Mouse (Mus musculus) midbrain, embryonic 15.5 days (tissue): ENCODE data around the gene Tctex1d4. TPM values are rescaled to one million over a fixed set of nuclear protein-coding genes. Genes with fewer than 3 reads are reported as not detected.

ENCODE experiments used
- ATAC-seq: fragments of 200-750 bp; cut with Nextera tagmentation; replicated peaks from 2 replicates; pipeline ENCODE4 v1.8.0; 2017; ENCODE audit warnings: moderate TSS enrichment
- H3K27ac ChIP-seq: fragments of 300-500 bp; sonication (generic); 2 replicates; pipeline ENCODE4 v1.5.1; 2015; ENCODE audit warnings: mild to moderate bottlenecking, inconsistent platforms
- H3K27me3 ChIP-seq: fragments of 300-500 bp; sonication (generic); replicated peaks from 2 replicates; pipeline ENCODE4 v1.6.1; 2015; ENCODE audit warnings: inconsistent platforms
- H3K36me3 ChIP-seq: fragments of 300-500 bp; sonication (generic); replicated peaks from 2 replicates; pipeline ENCODE4 v1.6.1; 2015; ENCODE audit warnings: inconsistent platforms
- H3K4me1 ChIP-seq: fragments of 300-500 bp; sonication (generic); 2 replicates; pipeline ENCODE4 v1.6.1; 2015; ENCODE audit warnings: inconsistent platforms
- H3K4me2 ChIP-seq: fragments of 300-500 bp; sonication (generic); 2 replicates; pipeline ENCODE4 v1.6.1; 2015; ENCODE audit warnings: inconsistent platforms, mild to moderate bottlenecking, moderate library complexity
- H3K4me3 ChIP-seq: fragments of 300-500 bp; sonication (generic); 2 replicates; pipeline ENCODE4 v1.5.1; 2015; ENCODE audit warnings: mild to moderate bottlenecking, inconsistent platforms
- H3K9ac ChIP-seq: fragments of 300-500 bp; sonication (generic); 2 replicates; pipeline ENCODE4 v1.6.1; 2015; ENCODE audit warnings: mild to moderate bottlenecking, inconsistent platforms
- H3K9me3 ChIP-seq: fragments of 300-500 bp; sonication (generic); 2 replicates; pipeline ENCODE4 v1.6.1; 2016; ENCODE audit warnings: inconsistent platforms
- WGBS: fragments of 180-500 bp; shearing (Covaris S2); methylation state at CpG from one replicate; pipeline ENCODE4 v1.1.7; 2015; ENCODE audit warnings: mixed read lengths; 5-methylcytosine and 5-hydroxymethylcytosine counted together
- polyA plus RNA-seq: library from polyadenylated mRNA; unstranded; fragments of >200 nt; fragmentation: Nextera tagmentation; extraction: Ambion mirVana; gene quantifications from 2 replicates; pipeline ENCODE4 v1.2.1, GENCODE M21; 2015

Tctex1d4 gene
- polyA plus RNA-seq, 1 experiment from 2014 or later, result not detected

DNA sequence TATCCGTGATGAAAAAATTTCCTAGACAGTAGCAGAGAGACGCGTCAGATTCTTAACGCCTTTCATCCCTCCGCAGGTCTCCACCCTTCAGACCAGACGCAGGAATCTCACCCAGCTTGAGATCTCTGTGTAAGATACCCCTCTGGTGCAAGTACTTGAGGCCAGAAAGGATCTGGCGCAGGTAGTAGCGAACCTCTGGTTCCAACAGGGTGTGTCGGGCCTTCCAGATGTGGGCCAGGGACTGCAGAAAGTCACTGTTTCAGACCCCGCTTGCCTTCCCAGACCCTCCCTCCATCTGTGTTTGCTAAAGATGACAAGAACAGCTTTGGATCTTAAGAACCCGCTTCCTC lies 6.2 kb downstream of the Tctex1d4 start:
- Histone ChIP-seq H3K4me1 (peaks cover 27% of the 10 kb centered on the region), H3K27me3 (no peaks in the 10 kb centered on the region), H3K36me3 (peaks cover 7% of the 10 kb centered on the region; the same call in 1 of the 2 replicates), H3K27ac (peak overlapping the region; percentile 81), H3K4me2 (peak overlapping the region; percentile 77), H3K4me3 (peak overlapping the region; percentile 77), H3K9ac (peak overlapping the region; percentile 78), H3K9me3 (no peaks in the 10 kb centered on the region)
- WGBS, result 3% methylated on average over 11 of the region's 11 CpGs
- no peak for ATAC-seq

DNA sequence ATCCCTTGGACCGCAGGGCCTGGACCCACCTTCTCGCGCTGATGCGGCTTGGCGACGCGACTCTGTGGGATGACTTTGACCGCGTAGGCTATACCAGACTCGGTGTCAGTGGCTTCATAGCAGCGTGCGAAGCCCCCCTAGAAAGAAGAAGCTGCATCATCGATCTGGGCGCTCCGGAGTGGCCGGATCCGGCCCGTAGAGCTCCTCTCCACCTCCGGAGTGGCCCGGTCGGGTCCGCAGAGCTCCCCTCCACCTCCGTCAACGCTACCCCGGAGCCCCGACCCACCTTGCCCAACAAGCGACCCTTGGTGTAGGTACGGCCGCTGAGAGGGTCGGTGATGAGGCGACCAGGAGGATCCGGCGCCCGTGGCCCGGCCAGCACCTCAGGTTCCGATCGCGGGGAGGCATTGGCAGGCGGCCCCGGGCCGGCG lies 6.8 kb downstream of the Tctex1d4 start:
- Histone ChIP-seq H3K9me3 (no peaks in the 10 kb centered on the region), H3K4me1 (peaks cover 27% of the 10 kb centered on the region), H3K27ac (peak overlapping the region; percentile 81), H3K4me3 (peak overlapping the region; percentile 77), H3K36me3 (peaks cover 6% of the 10 kb centered on the region; the same call in 1 of the 2 replicates), H3K27me3 (no peaks in the 10 kb centered on the region), H3K9ac (peak overlapping the region; percentile 78), H3K4me2 (peak overlapping the region; percentile 77)
- ATAC-seq, result peak; percentile 67
- under 1% methylated on average over 42 of the region's 42 CpGs for WGBS

DNA sequence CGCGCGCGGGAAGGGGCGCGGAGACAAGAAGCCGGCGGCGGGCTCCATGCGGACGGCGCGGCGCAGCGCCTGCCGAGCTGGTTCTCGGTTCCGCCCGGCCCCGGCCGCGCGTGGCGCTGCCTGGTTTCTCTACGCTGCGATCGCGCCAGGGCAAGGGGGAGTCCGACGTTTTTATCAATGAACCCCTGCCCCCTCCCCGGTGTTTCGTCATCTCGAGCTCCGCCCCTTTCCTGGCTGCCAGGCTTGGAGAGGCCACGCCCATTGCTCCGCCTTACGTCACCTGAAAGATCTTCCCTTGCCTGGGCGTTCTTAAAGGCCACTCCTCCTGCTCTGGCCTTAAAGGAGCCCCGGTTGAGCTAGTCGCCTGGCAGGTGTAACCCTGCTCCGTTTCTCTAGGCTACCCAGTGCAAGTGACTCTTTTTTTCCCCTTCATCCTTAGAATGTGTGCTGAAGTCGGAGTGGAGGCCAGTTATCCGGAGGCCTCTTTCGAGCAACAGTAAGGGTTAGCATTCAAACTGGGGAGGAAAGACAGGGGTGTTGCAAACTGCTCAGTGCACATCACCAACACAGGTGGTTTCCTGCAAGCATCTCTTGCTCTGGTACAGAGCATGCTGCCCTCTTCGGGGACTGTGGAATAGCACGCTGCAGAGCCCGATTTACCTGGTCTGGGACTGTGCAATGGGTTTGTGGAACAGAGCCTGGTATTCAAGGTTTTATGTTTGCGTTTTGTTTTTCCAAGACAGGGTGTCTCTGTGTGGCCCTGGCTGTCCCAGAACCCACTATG lies 7.4 kb downstream of the Tctex1d4 start, which contains the start of gene Plk3:
Gene Plk3 (minus strand): TSS at position 147 of the 784 bp plus-strand sequence.
- no peaks in the 10 kb centered on the region for H3K9me3 ChIP-seq
- H3K36me3 ChIP-seq, result no peaks in the 10 kb centered on the region
- H3K4me1 ChIP-seq, result peaks cover 27% of the 10 kb centered on the region
- peak within 1 kb of the TSS; percentile 77 for H3K4me2 ChIP-seq
- H3K4me3 ChIP-seq, result peak within 1 kb of the TSS; percentile 77
- peak within 1 kb of the TSS; percentile 78 for H3K9ac ChIP-seq
- H3K27ac ChIP-seq, result peak within 1 kb of the TSS; percentile 81
- peak; percentile 93 for ATAC-seq
- no peaks in the 10 kb centered on the region for H3K27me3 ChIP-seq
- 2% methylated on average over 46 of the region's 48 CpGs for WGBS

DNA sequence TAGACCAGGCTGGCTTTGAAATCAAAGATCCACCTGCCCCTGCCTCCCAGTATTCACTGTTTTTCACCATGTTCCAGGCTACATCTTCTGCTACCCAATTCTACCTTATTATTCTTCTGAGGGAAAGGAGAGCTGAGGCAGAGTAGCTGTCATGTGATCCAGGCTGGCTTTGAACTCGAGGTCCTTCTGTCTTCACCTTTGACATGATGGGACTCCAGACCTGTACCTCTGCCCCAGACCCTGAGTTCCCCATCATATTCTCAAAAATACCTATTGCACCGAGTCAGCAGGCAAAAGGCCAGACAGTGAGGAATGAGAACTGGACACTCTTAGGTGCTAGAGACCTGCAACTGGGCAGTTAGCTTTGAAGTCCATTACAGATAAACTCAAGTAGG lies 8.0 kb downstream of the Tctex1d4 start:
- H3K36me3 ChIP-seq, result no peaks in the 10 kb centered on the region
- peak overlapping the region; percentile 77; the same call in 1 of the 2 replicates for H3K4me3 ChIP-seq
- peak overlapping the region; percentile 68; the same call in 1 of the 2 replicates for H3K27ac ChIP-seq
- peak overlapping the region; percentile 77; the same call in 1 of the 2 replicates for H3K4me2 ChIP-seq
- H3K9me3 ChIP-seq, result no peaks in the 10 kb centered on the region
- WGBS, result 24% methylated on average over 2 of the region's 2 CpGs
- ATAC-seq, result no peak
- peak overlapping the region; percentile 39; the same call in 1 of the 2 replicates for H3K9ac ChIP-seq
- no peaks in the 10 kb centered on the region for H3K27me3 ChIP-seq
- peaks cover 27% of the 10 kb centered on the region for H3K4me1 ChIP-seq

DNA sequence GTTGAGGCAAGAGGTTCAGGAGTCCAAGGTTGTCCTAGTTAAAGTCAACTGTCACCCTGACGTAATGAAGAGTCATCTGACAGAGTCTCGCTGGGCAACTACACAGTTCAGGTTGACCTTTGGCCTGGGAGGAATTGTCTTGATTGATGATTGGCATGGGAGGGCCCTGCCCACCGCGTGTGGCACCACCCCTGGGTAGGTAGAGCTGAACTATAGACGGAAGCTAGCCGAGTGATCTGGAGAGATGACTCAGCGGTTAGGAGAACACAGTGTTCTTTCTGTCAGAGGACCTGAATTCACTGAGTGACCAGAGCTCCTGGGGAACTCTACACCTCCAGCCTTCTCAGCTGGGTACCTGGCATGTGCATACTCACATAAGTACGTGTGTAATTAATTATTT lies 9.4 kb downstream of the Tctex1d4 start:
- no peak overlapping the region for H3K4me3 ChIP-seq
- no peak overlapping the region for H3K9ac ChIP-seq
- no peaks in the 10 kb centered on the region for H3K27me3 ChIP-seq
- no peak overlapping the region for H3K27ac ChIP-seq
- H3K9me3 ChIP-seq, result no peaks in the 10 kb centered on the region
- 21% methylated on average over 8 of the region's 8 CpGs for WGBS
- H3K4me2 ChIP-seq, result no peak overlapping the region
- H3K4me1 ChIP-seq, result peaks cover 27% of the 10 kb centered on the region
- ATAC-seq, result no peak
- H3K36me3 ChIP-seq, result no peaks in the 10 kb centered on the region

DNA sequence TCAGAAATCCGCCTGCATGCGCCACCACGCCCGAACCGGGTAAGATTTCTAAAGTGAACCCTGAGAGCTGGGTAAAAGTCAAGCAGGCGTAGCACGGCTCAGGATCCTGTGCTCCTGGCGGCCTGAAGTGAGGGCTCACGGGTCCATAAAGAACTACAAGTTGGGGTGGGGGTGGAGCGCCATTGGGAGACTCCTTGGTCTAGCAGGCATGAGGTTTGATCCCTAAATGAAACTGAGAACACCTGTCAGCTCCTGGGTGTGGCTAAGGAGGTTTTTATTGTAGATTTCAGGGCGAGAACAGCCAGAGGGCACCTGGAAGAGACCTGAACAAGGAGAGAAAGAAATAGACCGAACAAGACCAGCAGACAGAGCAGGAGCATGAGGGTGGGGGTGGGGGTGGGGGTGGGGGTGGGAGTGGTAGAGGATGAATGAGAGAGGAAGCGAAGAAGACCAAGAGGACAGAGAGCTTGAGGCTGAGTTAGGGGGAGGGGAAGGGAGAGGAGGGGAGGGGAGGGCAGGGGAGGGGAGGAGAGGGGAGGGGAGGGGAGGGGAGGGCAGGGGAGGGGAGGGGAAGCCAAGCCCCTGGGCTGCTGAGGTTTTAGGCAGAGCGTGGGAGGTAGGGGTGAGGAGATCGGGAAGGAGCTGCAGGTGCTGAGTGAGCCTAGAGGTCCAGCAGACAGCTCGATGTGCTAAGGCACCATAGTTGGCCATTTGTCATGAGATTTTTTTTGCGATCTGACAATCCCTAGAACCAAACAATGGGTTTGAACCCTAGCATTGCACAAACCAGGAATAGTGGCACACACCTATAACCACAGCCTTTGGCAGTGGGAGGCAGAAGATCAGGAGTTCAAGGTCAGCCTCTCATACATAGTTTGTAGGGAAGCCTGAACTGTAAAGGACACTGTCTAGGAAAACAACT lies 12.0 kb downstream of the Tctex1d4 start:
- 65% methylated on average over 16 of the region's 17 CpGs for WGBS
- no peak for ATAC-seq
- Histone ChIP-seq H3K4me3 (no peak overlapping the region), H3K4me2 (no peak overlapping the region), H3K36me3 (no peaks in the 10 kb centered on the region), H3K4me1 (peaks cover 7% of the 10 kb centered on the region), H3K27me3 (no peaks in the 10 kb centered on the region), H3K9me3 (no peaks in the 10 kb centered on the region), H3K27ac (no peak overlapping the region), H3K9ac (no peak overlapping the region)

DNA sequence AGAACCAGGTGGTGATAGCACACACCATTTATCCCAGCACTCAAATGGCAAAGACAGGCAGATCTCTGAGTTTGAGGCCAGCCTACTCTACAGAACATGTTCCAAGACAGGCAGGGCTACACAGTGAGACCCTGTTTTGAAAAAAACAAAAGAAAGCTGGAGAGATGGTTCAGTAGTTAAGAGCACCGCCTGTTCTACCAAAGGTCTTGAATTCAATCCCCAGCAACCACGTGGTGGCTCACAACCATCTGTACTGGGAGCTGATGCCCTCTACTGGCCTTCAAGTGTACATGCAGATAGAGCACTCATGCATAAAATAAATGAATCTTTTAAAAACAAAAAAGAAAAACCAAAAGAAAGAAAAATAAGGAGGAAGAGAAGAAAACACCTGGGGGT lies 12.6 kb downstream of the Tctex1d4 start:
- 1% methylated on average over 2 of the region's 2 CpGs for WGBS
- no peaks in the 10 kb centered on the region for H3K9me3 ChIP-seq
- no peak overlapping the region for H3K4me2 ChIP-seq
- H3K4me1 ChIP-seq, result peaks cover 5% of the 10 kb centered on the region
- ATAC-seq, result no peak
- H3K27me3 ChIP-seq, result no peaks in the 10 kb centered on the region; the same call in 1 of the 2 replicates
- no peak overlapping the region for H3K27ac ChIP-seq
- H3K4me3 ChIP-seq, result no peak overlapping the region
- H3K36me3 ChIP-seq, result no peaks in the 10 kb centered on the region
- no peak overlapping the region for H3K9ac ChIP-seq

DNA sequence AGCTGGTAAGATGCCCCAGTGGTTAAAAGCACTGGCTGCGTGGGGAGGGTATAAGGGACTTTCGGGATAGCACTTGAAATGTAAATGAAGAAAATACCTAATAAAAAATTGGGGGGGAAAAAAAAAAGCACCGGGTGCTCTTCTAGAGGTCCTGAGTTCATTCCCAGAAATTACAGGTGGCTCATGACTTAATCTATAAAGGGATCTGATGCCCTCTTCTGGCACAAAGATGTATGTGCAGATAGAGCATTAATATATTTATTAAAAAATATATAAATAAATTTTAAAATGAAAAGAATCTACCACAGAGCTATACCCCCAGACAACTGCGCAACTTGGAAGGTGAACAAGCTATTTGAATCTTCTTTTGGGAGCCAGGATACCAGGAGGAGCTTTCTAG lies 14.0 kb downstream of the Tctex1d4 start:
- Histone ChIP-seq H3K4me1 (no peaks in the 10 kb centered on the region), H3K9me3 (no peaks in the 10 kb centered on the region), H3K4me2 (no peak overlapping the region), H3K27ac (no peak overlapping the region), H3K4me3 (no peak overlapping the region), H3K36me3 (no peaks in the 10 kb centered on the region), H3K27me3 (no peaks in the 10 kb centered on the region; the same call in 1 of the 2 replicates), H3K9ac (no peak overlapping the region)
- ATAC-seq, result no peak
- WGBS, result 33% methylated on average over 4 of the region's 4 CpGs

DNA sequence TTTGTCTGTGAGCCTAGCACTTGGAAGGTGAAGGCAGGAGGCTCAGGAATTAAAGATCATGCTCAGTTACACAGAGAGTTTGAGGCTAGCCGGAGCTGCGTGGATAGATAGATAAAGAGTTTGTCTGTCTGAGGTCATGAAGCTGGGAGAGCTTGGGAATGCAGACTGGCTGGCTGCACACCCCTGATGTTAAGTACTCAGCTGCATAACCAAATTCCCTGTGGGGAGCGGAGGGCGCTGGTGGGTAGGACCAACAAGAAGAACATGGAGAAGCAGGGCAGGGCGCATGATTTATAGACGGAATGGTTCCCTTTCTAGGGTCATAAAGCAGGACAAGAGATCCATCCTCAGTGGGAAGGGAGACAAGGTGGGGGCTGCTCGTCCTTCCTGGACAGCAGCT lies 16.4 kb downstream of the Tctex1d4 start:
- Histone ChIP-seq H3K36me3 (no peaks in the 10 kb centered on the region), H3K4me2 (no peak overlapping the region), H3K9ac (no peak overlapping the region), H3K9me3 (no peaks in the 10 kb centered on the region), H3K4me1 (no peaks in the 10 kb centered on the region), H3K27me3 (no peaks in the 10 kb centered on the region; the same call in 1 of the 2 replicates), H3K4me3 (no peak overlapping the region), H3K27ac (no peak overlapping the region)
- no peak for ATAC-seq
- 66% methylated on average over 7 of the region's 7 CpGs for WGBS

DNA sequence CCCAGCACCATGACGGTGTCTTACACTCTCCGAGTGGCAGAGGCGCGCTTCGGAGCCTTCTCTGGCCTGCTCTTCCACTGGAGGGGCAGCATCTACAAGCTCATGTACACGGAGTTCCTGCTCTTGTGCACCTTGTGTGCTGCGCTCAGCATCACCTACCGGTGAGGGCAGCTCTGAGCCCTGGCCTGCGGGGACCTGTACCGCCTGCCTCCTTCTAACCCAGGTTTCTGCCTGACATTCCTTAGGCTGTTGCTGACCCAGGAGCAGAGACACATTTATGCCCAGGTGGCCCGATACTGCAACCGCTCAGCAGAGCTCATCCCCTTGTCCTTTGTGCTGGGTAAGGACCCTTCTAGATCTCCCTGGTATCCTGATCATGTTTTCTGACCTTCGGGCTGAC lies 18.7 kb downstream of the Tctex1d4 start:
- WGBS, result 91% methylated on average over 13 of the region's 13 CpGs
- H3K4me3 ChIP-seq, result no peak overlapping the region
- no peak overlapping the region for H3K4me2 ChIP-seq
- H3K9me3 ChIP-seq, result no peaks in the 10 kb centered on the region
- H3K27me3 ChIP-seq, result no peaks in the 10 kb centered on the region; the same call in 1 of the 2 replicates
- H3K27ac ChIP-seq, result no peak overlapping the region
- H3K9ac ChIP-seq, result no peak overlapping the region
- no peaks in the 10 kb centered on the region for H3K4me1 ChIP-seq
- ATAC-seq, result no peak
- peaks cover 10% of the 10 kb centered on the region; the same call in 1 of the 2 replicates for H3K36me3 ChIP-seq

DNA sequence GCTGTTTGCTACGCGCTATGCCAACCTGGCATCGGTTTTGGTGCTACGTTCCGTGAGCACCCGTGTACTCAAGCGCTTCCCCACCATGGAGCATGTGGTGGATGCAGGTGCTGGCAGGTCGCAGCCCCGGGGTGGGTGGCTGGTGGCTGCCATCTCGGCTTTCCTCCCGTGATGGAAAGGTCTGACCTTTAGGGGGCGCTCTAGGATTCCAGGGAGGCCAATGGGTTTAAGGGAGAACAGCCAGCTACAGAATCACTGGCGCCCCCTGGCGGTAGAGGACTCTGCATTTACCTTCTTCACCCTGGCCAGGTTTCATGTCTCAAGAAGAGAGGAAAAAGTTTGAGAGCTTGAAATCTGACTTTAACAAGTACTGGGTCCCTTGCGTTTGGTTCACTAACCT lies 19.6 kb downstream of the Tctex1d4 start:
- no peak for ATAC-seq
- no peaks in the 10 kb centered on the region; the same call in 1 of the 2 replicates for H3K27me3 ChIP-seq
- no peak overlapping the region for H3K4me3 ChIP-seq
- H3K9ac ChIP-seq, result no peak overlapping the region
- WGBS, result 25% methylated on average over 15 of the region's 15 CpGs
- no peaks in the 10 kb centered on the region for H3K9me3 ChIP-seq
- peaks cover 17% of the 10 kb centered on the region; the same call in 1 of the 2 replicates for H3K36me3 ChIP-seq
- no peaks in the 10 kb centered on the region for H3K4me1 ChIP-seq
- no peak overlapping the region for H3K4me2 ChIP-seq
- no peak overlapping the region for H3K27ac ChIP-seq
